Mouse (Mus musculus): ENCODE data around the gene Bicc1.

DNA sequence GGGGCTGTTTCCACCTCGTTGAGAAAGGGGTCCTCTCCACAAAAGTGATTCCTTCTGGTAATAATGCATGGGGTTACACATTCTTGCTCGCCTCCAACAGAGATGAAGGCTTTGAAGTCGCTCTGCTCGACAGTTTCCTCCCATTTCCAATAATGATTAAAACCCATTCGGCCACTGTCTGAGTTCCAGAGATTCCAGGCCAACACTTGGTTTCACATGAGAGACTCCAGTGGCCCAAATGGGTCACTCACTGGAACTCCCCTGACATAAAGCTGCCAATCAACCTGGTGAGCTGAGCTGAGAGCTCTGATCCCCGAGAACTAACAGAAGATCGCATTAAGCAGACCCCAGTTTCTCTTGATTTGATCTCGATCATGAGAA is 31.6 kb downstream of the Bicc1 start:
- no peak for TF ChIP-seq CTCF (IDR thresholded peaks at IDR 0.05)
- no peak for TF ChIP-seq EP300 (IDR thresholded peaks at IDR 0.05; ENCODE audit: insufficient read depth, low read depth, low read length)
- no peak for TF ChIP-seq POLR2A (IDR thresholded peaks at IDR 0.05; ENCODE audit: insufficient read depth, low read depth, low read length)

All from heart, adult 2 months (tissue).